Mouse (Mus musculus): Measurements from ENCODE around the gene Bdh1.
"Not testable (repeated sequence)": the region's sequence is repeated elsewhere in the genome, so short reads cannot be mapped to it uniquely, and the experiment has no call there.

Gene Bdh1

GRCm38 (mm10) chr16:31422000-31422399 lies at the start of gene Bdh1:
Bdh1 (plus strand) TSS chr16:31422280.
- DNase-seq: no peak

- peak in 1 of 2 experiments; percentile 54 for DNase-seq
These were observed 49.8 kb upstream of the Bdh1 start for GRCm38 (mm10) chr16:31372316-31372715.

- not testable (repeated sequence) for DNase-seq
These were observed 46.0 kb upstream of the Bdh1 start for GRCm38 (mm10) chr16:31375877-31376582.

- not testable (repeated sequence) for DNase-seq
These were observed 33.8 kb upstream of the Bdh1 start for GRCm38 (mm10) chr16:31388269-31388668.

DNA sequence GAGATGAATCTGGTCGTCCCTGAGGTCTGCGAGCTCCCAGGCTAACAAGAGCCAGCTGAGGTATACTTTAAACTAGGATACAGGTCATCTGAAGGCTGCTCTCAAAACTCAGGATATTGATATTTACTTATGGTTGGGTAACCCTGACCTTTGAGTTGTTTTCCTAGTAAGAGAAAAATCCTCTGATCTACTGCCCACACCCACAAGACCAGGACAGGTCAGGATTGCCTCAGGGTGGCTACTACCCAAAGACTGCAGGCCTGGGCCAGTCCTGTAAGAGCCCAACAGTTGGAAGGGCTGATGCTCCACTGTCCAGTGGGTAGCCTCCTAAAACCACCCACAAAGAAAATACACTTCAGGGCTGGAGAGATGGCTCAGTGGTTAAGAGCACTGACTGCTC lies 22.8 kb upstream of the Bdh1 start:
- no peak for DNase-seq

DNA sequence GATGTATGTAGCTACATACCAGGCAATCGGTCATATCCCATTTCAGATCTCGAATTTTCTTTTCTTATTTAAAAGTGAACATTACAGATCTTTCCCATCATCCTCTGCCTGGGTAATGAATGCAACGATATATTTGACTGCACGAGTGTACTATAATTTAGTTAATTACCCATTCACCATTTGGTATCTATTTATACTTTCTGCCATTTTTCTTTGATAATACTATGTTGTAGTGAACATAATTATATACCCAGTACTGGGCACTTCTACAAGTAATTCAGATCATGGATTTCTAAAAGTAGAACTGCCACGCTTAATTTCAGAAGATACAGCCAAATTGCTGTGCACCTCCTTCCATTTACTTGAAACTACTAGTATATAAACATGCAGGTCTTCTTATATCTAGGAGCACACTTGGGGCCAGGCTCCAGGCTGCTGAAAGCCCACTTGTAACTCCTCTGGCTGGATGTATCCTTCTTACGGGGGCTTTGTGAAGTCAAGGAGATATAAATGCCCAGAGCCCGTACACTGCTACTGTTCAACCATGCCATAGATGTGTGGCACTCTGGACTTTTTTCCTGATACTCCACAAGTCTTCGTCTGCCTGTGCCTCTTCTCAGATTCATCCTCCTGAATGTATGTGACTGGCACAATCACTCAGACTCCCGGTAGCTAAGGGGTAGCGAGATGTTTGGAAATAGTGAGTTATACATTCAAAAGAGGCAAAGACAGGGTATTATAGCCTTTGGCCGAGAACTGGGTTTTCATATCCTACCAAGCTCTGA lies 21.0 kb upstream of the Bdh1 start:
- no peak for DNase-seq

DNA sequence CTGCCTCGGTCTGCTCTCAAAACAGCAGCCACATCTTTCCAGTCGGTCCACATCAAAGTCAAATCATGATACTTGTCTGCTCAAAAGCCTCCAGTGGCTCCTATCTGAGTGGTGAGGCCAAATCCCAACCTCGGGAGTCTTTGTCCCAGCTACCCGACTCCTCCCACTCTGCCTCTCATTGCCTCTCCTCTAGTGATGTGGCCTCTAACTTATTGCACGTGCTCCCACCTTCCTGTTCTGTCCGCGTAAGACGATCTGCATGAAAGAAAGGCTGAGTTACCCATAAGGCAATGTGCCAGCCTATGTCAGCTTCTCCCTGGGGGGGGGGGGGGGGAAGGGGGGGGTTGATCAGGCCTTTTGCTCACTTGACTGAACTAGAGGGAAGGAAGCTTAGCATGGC lies 20.0 kb upstream of the Bdh1 start:
- DNase-seq: no peak

- no peak for DNase-seq
These were observed 18.1 kb upstream of the Bdh1 start for GRCm38 (mm10) chr16:31403971-31404370.

- no peak for DNase-seq
These were observed 17.0 kb upstream of the Bdh1 start for GRCm38 (mm10) chr16:31405040-31405439.

DNA sequence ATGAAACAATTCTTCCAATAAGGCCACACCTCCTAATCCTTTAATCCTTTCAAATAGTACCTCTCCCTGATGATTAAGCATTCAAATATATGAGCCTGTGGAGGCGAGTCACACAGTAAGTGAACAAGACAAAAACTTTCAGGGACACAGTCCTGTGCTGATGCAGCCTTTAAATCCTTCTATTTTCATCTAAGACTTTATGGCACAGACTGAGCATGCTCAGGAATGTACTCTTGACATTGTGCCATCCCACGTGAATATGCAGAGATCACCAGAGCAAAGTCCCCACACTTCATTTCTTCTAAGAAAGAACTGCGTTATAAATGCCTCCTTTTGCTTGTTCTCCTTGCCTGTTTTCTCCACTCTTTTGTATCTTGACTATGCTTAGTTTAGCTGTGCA lies 14.2 kb upstream of the Bdh1 start:
- DNase-seq: no peak

DNA sequence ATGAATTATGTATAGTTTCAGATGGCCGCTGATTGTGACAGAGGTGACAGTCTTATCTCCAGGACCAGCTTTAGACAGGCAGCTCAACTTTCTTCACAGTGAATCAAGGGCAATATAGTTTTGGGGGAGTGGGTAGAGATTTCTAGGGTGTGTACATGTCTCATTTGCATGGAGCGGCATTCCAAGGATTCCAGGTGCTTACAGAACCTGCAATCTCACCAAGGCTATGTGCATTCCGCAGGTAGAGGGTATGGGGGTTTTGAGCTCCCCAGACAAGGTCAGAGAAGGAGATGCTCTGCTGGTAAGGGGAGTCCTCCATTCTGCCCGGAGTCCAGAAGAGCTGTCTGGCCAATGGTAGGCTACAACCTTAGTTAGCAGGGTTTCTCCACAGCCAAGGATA lies 11.1 kb upstream of the Bdh1 start:
- DNase-seq: no peak

- peak in 1 of 2 experiments; percentile 21 for DNase-seq
These were observed 9.8 kb upstream of the Bdh1 start for GRCm38 (mm10) chr16:31412321-31412720.

DNA sequence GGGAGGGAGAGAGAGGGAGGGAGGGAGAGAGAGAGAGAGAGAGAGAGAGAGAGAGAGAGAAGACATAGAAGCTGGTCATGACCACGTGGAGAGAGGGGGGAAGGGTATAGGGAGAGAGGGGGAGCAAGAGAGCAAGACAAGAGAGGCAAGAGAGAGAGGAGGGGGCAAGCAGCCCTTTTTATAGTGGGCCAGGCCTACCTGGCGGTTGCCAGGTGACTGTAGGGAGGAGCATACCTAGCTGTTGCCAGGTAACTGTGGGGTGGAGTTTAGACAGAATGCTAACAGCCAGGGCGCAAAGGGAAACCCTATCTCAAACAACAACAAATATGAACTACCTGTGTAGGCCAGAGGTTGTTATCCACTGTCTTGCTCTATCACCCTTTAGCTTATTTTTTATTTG lies 8.3 kb upstream of the Bdh1 start:
- no peak for DNase-seq

DNA sequence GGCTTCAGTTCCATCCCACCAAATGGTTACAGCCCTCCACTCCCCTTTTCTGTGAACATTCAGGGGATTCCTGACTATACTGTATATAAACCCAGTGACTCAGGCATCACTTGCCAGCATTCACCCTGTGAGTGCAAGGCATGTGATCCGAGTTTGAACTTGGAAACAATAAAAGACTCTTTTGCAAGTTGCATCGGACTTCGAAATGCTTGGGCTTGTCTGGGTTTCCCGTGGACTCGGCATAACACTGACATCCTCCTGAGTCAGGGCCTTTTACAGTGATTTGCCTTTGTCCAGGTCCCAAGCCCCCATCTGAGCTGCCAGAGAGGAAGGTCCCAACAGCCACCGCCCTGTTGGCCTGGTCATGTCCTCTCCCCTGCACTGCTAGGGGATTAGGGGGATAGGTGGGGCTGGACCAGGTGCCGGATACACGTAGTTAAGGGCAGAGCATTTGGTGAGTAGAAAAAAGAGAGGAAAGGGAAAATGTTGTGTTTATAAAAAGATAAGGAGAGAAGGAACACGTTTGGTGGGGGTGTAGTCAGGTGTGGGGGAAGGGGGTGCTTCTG lies 6.1 kb upstream of the Bdh1 start:
- DNase-seq: no peak

GRCm38 (mm10) chr16:31418704-31419103 lies 3.4 kb upstream of the Bdh1 start:
- no peak for DNase-seq

DNA sequence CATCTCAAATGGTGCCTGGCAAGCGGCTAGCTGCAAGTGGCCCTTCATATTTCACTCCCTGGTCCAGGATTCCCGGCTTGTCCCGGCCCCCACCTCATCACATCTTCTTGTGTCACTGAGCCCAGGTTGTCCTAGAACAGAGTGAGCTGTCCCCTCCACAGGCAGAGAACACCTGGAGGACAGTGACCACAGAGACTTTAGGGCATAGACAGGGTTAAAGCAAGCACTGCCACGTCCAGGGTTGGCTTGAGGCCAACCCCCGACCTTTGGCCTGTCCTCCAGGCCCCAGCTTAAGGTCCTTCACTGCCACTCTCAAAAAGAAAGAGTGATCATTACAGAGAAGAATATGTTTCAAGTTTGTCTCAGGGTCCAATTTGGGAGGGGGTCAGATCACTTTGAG lies 2.6 kb upstream of the Bdh1 start:
- no peak for DNase-seq

DNA sequence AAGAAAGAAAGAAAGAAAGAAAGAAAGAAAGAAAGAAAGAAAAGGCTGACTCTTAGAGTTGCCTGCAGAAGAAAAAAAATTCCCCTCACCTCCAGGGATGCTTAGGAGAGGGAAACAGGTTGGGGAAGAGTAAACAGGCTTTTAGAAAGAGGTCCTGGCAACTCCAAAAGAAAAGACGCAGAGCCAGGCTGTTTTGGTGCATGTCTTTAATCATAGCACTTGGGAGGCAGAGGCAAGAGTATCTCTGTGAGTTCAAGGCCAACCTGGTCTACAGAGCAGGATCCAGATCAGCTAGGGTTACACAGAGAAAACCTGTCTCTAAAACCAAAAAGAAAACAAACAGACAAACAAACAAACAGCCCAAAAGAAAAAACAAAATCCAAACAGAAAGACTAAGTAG lies 642 bp downstream of the Bdh1 start:
- no peak for DNase-seq

- DNase-seq: no peak
These were observed 1.3 kb downstream of the Bdh1 start for GRCm38 (mm10) chr16:31423368-31423767.

GRCm38 (mm10) chr16:31424416-31425187 lies 2.5 kb downstream of the Bdh1 start:
- no peak for DNase-seq

DNA sequence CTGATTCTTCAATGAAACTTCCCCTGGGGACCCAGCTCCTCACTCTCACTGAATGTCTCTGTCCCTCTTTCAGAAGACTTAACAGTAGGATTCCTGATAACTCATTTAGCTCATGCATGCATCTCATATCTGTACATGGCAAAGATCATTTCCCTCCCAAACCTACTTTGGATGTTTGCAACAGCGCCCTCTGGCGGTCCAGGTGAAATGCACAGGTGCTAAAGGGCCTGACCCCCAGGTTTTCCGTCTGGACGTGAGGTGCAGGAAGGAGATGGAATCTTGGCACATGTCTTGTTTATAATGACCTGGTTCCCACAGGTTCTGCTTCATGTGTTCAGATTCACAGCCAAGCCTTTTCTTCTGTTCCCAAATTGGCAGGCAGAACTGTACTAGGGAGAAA lies 3.4 kb downstream of the Bdh1 start:
- DNase-seq: peak; percentile 88 to 94

DNA sequence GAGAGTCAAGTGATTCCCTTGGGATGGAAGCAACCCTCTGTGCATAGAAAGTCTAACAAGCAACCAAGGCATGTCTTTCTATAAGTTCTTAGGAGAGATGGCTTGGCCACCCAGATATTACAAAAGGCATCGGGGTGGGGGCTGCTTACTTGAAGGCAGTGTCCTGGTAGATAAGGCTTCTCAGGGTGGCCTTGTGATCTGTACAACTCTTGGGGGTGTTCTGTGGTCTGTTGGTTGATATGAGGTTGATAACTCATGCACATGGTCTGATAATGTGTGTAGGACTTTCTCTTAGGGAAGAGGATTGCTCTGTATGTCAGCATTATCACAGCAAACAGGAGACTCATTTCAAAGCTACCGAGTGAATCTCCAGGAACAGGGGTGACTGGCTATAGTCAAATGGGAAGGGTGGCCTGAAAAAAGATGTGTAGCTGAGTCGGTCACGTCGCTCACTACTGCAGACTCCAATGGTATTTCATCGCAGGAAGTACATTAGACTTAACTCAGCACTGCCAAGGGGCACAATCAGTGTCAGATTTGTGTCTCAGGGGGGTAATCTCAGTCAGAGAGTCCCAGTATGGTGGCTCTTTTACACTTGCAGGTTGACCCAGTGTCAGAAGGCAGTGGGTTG lies 4.5 kb downstream of the Bdh1 start:
- no peak for DNase-seq

DNA sequence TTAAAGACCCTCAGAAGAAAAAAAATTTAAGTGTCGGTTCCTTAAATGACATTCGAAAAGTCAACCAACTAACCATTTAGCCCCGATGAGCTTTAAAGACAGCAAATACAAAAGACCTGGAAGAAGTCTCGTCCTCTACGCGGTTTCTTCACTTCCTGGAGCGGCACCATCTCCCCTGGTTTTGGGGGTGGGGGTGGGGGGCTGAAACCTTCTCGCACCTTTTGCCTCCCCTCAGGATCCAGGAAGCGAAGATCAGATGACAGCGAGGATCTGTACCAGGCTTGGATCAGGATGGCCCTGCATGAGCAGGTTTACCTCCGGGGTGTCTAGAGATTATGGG lies 6.2 kb downstream of the Bdh1 start:
- DNase-seq: no peak

All from cerebellum, postnatal 25 days (tissue).